ENCODE assay signal across 18 mouse cellular contexts in genomic region chr14:122079921-122080320, GRCm38 (mm10). TPM values are rescaled to one million over a fixed set of nuclear protein-coding genes. Genes with fewer than 3 reads are reported as not detected.
"Had no signal": no experiment of that assay in that cellular context is flagged by ENCODE, and none has a peak within 500 bp of the region (broad histone marks: within the 10 kb centered on the region; RNA-seq: fewer than 3 reads in every experiment).

No protein-coding gene starts in this region.

- H3K9me3 ChIP-seq: lung, embryonic 15.5 days; midbrain, embryonic 12.5 days; neural tube, embryonic 15.5 days had no signal

- H3K27ac ChIP-seq: lung, embryonic 15.5 days; macrophage; midbrain, embryonic 10.5 days; midbrain, embryonic 12.5 days; neural tube, embryonic 13.5 days; neural tube, embryonic 15.5 days had no signal

- H3K4me1 ChIP-seq: lung, embryonic 15.5 days; midbrain, embryonic 10.5 days; midbrain, embryonic 12.5 days; neural tube, embryonic 13.5 days; neural tube, embryonic 15.5 days had no signal

- ATAC-seq: liver, postnatal 0 days; lung, postnatal 0 days; midbrain, embryonic 16.5 days had no signal

- H3K9ac ChIP-seq: liver, postnatal 0 days; lung, embryonic 15.5 days; midbrain, embryonic 12.5 days; neural tube, embryonic 13.5 days; neural tube, embryonic 15.5 days had no signal

- H3K27me3 ChIP-seq: lung, embryonic 15.5 days; midbrain, embryonic 12.5 days; neural tube, embryonic 13.5 days; neural tube, embryonic 15.5 days had no signal

- H3K4me3 ChIP-seq: lung, embryonic 15.5 days; megakaryocyte, embryonic 14.5 days; midbrain, embryonic 10.5 days; midbrain, embryonic 12.5 days; myocyte; neural tube, embryonic 13.5 days; neural tube, embryonic 15.5 days had no signal

- H3K36me3 ChIP-seq: lung, embryonic 15.5 days; midbrain, embryonic 10.5 days; midbrain, embryonic 12.5 days; neural tube, embryonic 13.5 days; neural tube, embryonic 15.5 days had no signal

RNA-seq across cellular contexts. Expression of gene Timm8a2, which starts 45.4 kb away (rescaled TPM):
- total RNA-seq: megakaryocyte progenitor cell, adult 5-6 weeks had no signal
- polyA plus RNA-seq: liver, postnatal 0 days; lung, adult 2 months; lung, embryonic 15.5 days; lung, postnatal 0 days; macrophage; midbrain, embryonic 10.5 days; midbrain, embryonic 12.5 days; midbrain, embryonic 14.5 days; midbrain, embryonic 16.5 days; myocyte; neural tube, embryonic 11.5 days; neural tube, embryonic 13.5 days; neural tube, embryonic 15.5 days; small intestine, adult 2 months; stomach, embryonic 14.5 days; stomach, embryonic 16.5 days had no signal
